Mouse (Mus musculus) limb, embryonic 13.5 days (tissue): ENCODE results near the gene Chrm1. TPM values are rescaled to one million over a fixed set of nuclear protein-coding genes. Genes with fewer than 3 reads are reported as not detected.

ENCODE experiments used
- ATAC-seq: fragments of 200-750 bp; cut with Nextera tagmentation; 2 replicates; pipeline ENCODE4 v1.8.0; 2017; ENCODE audit warnings: low read depth, moderate number of reproducible peaks, moderate TSS enrichment; ENCODE audit not compliant: low FRiP score
- H3K27ac ChIP-seq: fragments of 300-500 bp; sonication (generic); 2 replicates; pipeline ENCODE4 v1.5.1; 2015; ENCODE audit warnings: inconsistent platforms, mild to moderate bottlenecking, moderate library complexity
- H3K27me3 ChIP-seq: fragments of 300-500 bp; sonication (generic); 2 replicates; pipeline ENCODE4 v1.6.1; 2015; ENCODE audit warnings: mild to moderate bottlenecking, inconsistent platforms
- H3K36me3 ChIP-seq: fragments of 300-500 bp; sonication (generic); 2 replicates; pipeline ENCODE4 v1.6.1; 2015; ENCODE audit warnings: inconsistent platforms, mild to moderate bottlenecking, moderate library complexity
- H3K4me1 ChIP-seq: fragments of 300-500 bp; sonication (generic); 2 replicates; pipeline ENCODE4 v1.6.1; 2015; ENCODE audit warnings: inconsistent platforms
- H3K4me2 ChIP-seq: fragments of 300-500 bp; sonication (generic); replicated peaks from 2 replicates; pipeline ENCODE4 v1.6.1; 2015; ENCODE audit warnings: inconsistent platforms, mild to moderate bottlenecking, moderate library complexity
- H3K4me3 ChIP-seq: fragments of 300-500 bp; sonication (generic); 2 replicates; pipeline ENCODE4 v1.5.1; 2015; ENCODE audit warnings: moderate library complexity, mild to moderate bottlenecking, inconsistent platforms
- H3K9ac ChIP-seq: fragments of 300-500 bp; sonication (generic); 2 replicates; pipeline ENCODE4 v1.6.1; 2015; ENCODE audit warnings: mild to moderate bottlenecking, inconsistent platforms
- H3K9me3 ChIP-seq: fragments of 300-500 bp; sonication (generic); 2 replicates; pipeline ENCODE4 v1.6.1; 2016; ENCODE audit warnings: inconsistent platforms
- WGBS: fragments of 180-500 bp; shearing (Covaris S2); methylation state at CpG from one replicate; pipeline ENCODE4 v1.1.7; 2015; 5-methylcytosine and 5-hydroxymethylcytosine counted together
- polyA plus RNA-seq: library from polyadenylated mRNA; unstranded; fragments of >200 nt; fragmentation: Nextera tagmentation; extraction: Ambion mirVana; gene quantifications from 2 replicates; pipeline ENCODE4 v1.2.1, GENCODE M21; 2015

Gene Chrm1
- polyA plus RNA-seq, 1 experiment from 2014 or later = 0.71 TPM

- ATAC-seq = peak; percentile 67
- peak overlapping the region; percentile 67 for H3K9ac ChIP-seq
- peak overlapping the region; percentile 49 for H3K4me3 ChIP-seq
- peak overlapping the region; percentile 92 for H3K4me2 ChIP-seq
- H3K27me3 ChIP-seq = peaks cover 20% of the 10 kb centered on the region
- peaks cover 24% of the 10 kb centered on the region; the same call in 1 of the 2 replicates for H3K4me1 ChIP-seq
- H3K36me3 ChIP-seq = no peaks in the 10 kb centered on the region
- 2% methylated on average over 35 of the region's 35 CpGs for WGBS
- H3K9me3 ChIP-seq = no peaks in the 10 kb centered on the region
- H3K27ac ChIP-seq = no peak overlapping the region
Measured at GRCm38 (mm10) chr19:8661821-8662307, 1.7 kb upstream of the Chrm1 start.

DNA sequence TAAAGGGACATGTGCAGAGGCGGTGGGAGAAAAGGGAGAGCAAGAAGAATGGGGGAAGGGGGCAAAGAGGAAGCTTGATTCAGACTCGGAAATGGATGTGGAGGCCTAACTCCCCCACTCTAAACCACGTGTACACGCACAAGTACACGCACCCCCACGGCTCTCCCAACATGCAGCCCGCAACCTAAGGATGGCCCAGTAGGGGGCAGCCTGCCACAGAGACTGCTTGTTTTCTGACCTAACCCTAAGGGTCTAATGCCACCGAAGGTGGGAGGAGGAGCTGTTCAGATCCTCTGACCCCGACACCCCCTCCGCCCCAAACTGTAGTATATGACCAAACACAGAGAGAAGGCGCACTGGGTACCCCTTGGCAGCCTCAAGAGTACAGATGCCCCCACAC lies 1.3 kb upstream of the Chrm1 start:
- 4% methylated on average over 11 of the region's 11 CpGs for WGBS
- Histone ChIP-seq H3K4me2 (peak overlapping the region; percentile 92), H3K4me3 (peak overlapping the region; percentile 49), H3K9me3 (no peaks in the 10 kb centered on the region), H3K9ac (no peak overlapping the region; the same call in 1 of the 2 replicates), H3K36me3 (no peaks in the 10 kb centered on the region), H3K27me3 (peaks cover 20% of the 10 kb centered on the region), H3K4me1 (peaks cover 24% of the 10 kb centered on the region; the same call in 1 of the 2 replicates), H3K27ac (no peak overlapping the region)
- no peak for ATAC-seq

- peak overlapping the region; percentile 51 for H3K4me2 ChIP-seq
- WGBS = 38% methylated on average over 8 of the region's 10 CpGs
- no peaks in the 10 kb centered on the region for H3K9me3 ChIP-seq
- no peaks in the 10 kb centered on the region for H3K36me3 ChIP-seq
- H3K27me3 ChIP-seq = peaks cover 20% of the 10 kb centered on the region
- H3K4me1 ChIP-seq = peaks cover 24% of the 10 kb centered on the region; the same call in 1 of the 2 replicates
- no peak for ATAC-seq
- no peak overlapping the region for H3K27ac ChIP-seq
- peak overlapping the region; percentile 26 for H3K4me3 ChIP-seq
- peak overlapping the region; percentile 43; the same call in 1 of the 2 replicates for H3K9ac ChIP-seq
Measured at GRCm38 (mm10) chr19:8663911-8664421, 377 bp downstream of the Chrm1 start.

DNA sequence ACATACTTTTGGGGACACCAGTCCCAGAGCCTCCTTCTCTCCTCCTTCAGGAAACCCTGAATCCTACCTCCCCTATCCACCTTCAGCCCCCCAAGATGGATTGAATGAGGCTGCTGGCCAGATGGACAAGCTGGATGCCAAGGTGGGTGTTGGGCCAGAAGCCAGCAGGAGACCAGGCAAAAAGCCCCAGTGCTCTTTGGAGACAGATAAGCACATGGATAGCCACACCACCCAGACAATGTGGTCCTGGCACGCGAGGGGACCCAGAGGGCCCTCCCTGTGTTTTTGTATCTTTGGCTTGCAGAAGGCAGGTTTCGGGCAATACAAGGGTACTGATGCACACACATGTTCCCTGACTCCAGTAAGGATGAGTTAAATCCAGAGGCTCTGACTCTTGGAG lies 1.3 kb downstream of the Chrm1 start:
- H3K4me1 ChIP-seq = peaks cover 24% of the 10 kb centered on the region; the same call in 1 of the 2 replicates
- no peak overlapping the region for H3K27ac ChIP-seq
- 0 out of 2 replicates have a peak overlapping the region, but pooled peaks have one; percentile 26 for H3K4me3 ChIP-seq
- H3K9me3 ChIP-seq = no peaks in the 10 kb centered on the region
- H3K27me3 ChIP-seq = peaks cover 20% of the 10 kb centered on the region
- peak overlapping the region; percentile 51 for H3K4me2 ChIP-seq
- no peak overlapping the region for H3K9ac ChIP-seq
- 91% methylated on average over 3 of the region's 3 CpGs for WGBS
- ATAC-seq = no peak
- H3K36me3 ChIP-seq = no peaks in the 10 kb centered on the region

DNA sequence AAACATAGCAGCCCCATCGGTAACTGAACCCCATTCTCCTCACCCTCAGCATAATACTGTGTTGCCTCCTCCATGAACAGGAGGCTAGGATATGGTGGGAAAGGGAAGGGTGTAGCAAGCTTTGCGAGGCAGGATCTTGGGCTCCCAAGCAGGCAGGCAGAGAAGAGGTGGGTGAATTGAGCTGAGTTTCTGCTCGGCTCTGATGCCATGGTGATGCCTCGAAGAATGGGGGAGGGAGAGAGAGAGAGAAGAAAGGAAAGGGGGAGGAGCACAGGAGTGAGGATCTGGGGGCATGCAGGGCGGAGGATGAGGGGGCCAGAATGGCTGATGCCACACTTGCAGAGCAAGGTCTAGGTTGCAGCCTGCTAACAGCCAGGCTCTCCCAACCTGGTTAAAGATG lies 2.2 kb downstream of the Chrm1 start:
- H3K36me3 ChIP-seq = no peaks in the 10 kb centered on the region
- 70% methylated on average over 5 of the region's 5 CpGs for WGBS

GRCm38 (mm10) chr19:8672859-8673258 lies 9.3 kb downstream of the Chrm1 start:
- Histone ChIP-seq H3K27ac (no peak overlapping the region), H3K4me1 (no peaks in the 10 kb centered on the region)
- 83% methylated on average over 3 of the region's 3 CpGs for whole genome bisulfite sequencing

More for the DNA sequence above, 2.2 kb downstream of the Chrm1 start:
- H3K27ac ChIP-seq = no peak overlapping the region
- H3K9ac ChIP-seq = no peak overlapping the region
- peaks cover 24% of the 10 kb centered on the region; the same call in 1 of the 2 replicates for H3K4me1 ChIP-seq
- no peak for ATAC-seq
- no peaks in the 10 kb centered on the region for H3K9me3 ChIP-seq
- H3K27me3 ChIP-seq = peaks cover 19% of the 10 kb centered on the region
- no peak overlapping the region for H3K4me3 ChIP-seq
- H3K4me2 ChIP-seq = no peak overlapping the region; the same call in 1 of the 2 replicates

DNA sequence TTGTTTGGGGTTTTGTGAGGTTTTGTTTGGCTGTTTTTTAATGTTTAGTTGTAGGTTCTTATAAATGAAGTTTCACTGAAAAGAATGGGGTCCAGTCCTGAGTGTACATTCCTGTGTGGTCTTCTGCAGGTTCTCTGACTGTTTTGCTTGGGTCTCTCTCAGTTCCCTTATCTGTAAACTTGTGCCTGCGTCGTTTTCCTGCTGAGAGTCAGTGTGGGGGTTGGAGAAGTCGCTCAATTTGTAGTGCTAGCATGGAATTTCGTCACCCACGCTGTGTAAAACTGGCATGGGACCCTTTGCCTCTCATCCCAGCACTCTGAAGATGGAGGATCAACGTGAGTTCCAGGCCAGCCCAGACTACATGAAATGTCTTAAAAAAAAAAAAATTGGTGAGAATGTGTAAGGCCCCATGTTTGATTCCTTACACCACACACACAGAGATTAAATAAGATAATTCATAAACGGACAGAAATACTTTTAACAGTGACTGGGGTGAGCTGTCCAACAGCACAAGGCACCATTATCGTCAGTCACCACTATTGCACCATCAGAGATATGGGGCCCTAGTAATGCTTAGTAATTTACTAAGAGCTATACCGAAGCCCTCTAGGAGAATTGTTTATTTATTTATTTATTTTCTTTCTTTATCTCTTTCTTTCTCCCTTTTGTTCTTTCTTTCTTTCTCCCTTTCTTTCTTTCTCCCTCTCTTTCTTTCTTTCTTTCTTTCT lies 9.9 kb downstream of the Chrm1 start:
- no peaks in the 10 kb centered on the region for H3K9me3 ChIP-seq
- WGBS = 69% methylated on average over 9 of the region's 9 CpGs
- no peaks in the 10 kb centered on the region for H3K36me3 ChIP-seq
- H3K9ac ChIP-seq = no peak overlapping the region
- no peaks in the 10 kb centered on the region for H3K4me1 ChIP-seq
- no peak overlapping the region for H3K4me2 ChIP-seq
- H3K27ac ChIP-seq = no peak overlapping the region
- no peak for ATAC-seq
- 0 out of 2 replicates have a peak, but pooled peaks cover 2% of the 10 kb centered on the region for H3K27me3 ChIP-seq
- H3K4me3 ChIP-seq = no peak overlapping the region

More at GRCm38 (mm10) chr19:8672859-8673258, 9.3 kb downstream of the Chrm1 start:
- Histone ChIP-seq H3K27me3 (0 out of 2 replicates have a peak, but pooled peaks cover 2% of the 10 kb centered on the region), H3K4me2 (no peak overlapping the region), H3K36me3 (no peaks in the 10 kb centered on the region), H3K9me3 (no peaks in the 10 kb centered on the region), H3K4me3 (no peak overlapping the region), H3K9ac (no peak overlapping the region)
- no peak for ATAC-seq

- no peak overlapping the region for H3K27ac ChIP-seq
- H3K4me1 ChIP-seq = peaks cover 8% of the 10 kb centered on the region; the same call in 1 of the 2 replicates
- WGBS = 19% methylated on average over 18 of the region's 18 CpGs
- H3K9ac ChIP-seq = peak overlapping the region; percentile 35
- H3K36me3 ChIP-seq = no peaks in the 10 kb centered on the region
- H3K27me3 ChIP-seq = no peaks in the 10 kb centered on the region
- H3K4me3 ChIP-seq = no peak overlapping the region
- H3K9me3 ChIP-seq = no peaks in the 10 kb centered on the region
- peak overlapping the region; percentile 34 for H3K4me2 ChIP-seq
- no peak for ATAC-seq
Measured at GRCm38 (mm10) chr19:8679031-8679779, 15.6 kb downstream of the Chrm1 start.

DNA sequence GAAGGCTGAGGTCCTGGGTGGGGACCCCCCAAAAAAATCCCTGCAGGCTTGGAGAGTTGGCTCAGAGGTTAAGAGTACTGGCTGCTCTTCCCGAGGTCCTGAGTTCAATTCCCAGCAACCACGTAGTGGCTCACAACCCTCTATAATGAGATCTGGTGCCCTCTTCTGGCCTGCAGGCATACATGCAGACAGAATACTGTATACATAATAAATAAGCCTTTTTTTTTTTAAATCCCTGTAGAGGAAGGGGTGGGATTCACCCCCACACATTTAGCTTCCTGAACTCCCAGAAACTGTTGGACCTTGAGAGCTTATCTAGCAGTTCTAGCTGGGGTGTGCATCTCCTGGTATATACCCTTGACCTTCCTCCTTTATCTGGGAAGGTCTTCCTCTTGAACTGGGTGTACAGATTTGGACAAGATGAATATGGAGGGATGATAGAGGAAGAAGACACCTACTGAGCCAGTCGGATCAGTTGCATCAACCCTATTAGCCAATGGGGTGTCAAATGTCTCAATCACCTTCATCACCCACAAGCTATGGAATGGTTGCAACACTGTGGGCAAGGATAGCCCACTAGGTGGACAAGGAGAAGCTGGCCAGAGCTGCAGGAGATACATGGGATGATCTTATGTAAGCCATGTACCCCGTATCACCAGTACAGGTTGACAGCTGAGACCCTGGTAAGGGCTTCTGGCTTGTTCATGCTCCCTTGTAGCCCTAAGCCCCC lies 18.2 kb downstream of the Chrm1 start:
- WGBS = 96% methylated on average over 4 of the region's 4 CpGs
- Histone ChIP-seq H3K36me3 (no peaks in the 10 kb centered on the region), H3K4me1 (peaks cover 8% of the 10 kb centered on the region; the same call in 1 of the 2 replicates), H3K27me3 (no peaks in the 10 kb centered on the region), H3K9me3 (no peaks in the 10 kb centered on the region), H3K27ac (no peak overlapping the region), H3K4me3 (no peak overlapping the region), H3K4me2 (no peak overlapping the region), H3K9ac (no peak overlapping the region)
- no peak for ATAC-seq

- ATAC-seq = peak; percentile 77
- no peak overlapping the region for H3K4me3 ChIP-seq
Measured at GRCm38 (mm10) chr19:8682996-8683395, 19.4 kb downstream of the Chrm1 start.

GRCm38 (mm10) chr19:8683627-8684026 lies 20.0 kb downstream of the Chrm1 start:
- H3K4me2 ChIP-seq = no peak overlapping the region
- WGBS = 82% methylated on average over 2 of the region's 2 CpGs
- H3K4me3 ChIP-seq = no peak overlapping the region
- H3K36me3 ChIP-seq = no peaks in the 10 kb centered on the region
- H3K4me1 ChIP-seq = peaks cover 8% of the 10 kb centered on the region; the same call in 1 of the 2 replicates
- H3K27me3 ChIP-seq = no peaks in the 10 kb centered on the region
- H3K9me3 ChIP-seq = no peaks in the 10 kb centered on the region
- no peak overlapping the region for H3K9ac ChIP-seq
- ATAC-seq = no peak
- H3K27ac ChIP-seq = no peak overlapping the region

More at GRCm38 (mm10) chr19:8682996-8683395, 19.4 kb downstream of the Chrm1 start:
- H3K27ac ChIP-seq = no peak overlapping the region
- no peaks in the 10 kb centered on the region for H3K27me3 ChIP-seq
- peaks cover 8% of the 10 kb centered on the region; the same call in 1 of the 2 replicates for H3K4me1 ChIP-seq
- no peaks in the 10 kb centered on the region for H3K9me3 ChIP-seq
- no peak overlapping the region for H3K9ac ChIP-seq
- H3K4me2 ChIP-seq = no peak overlapping the region
- no peaks in the 10 kb centered on the region for H3K36me3 ChIP-seq
- 2% methylated on average over 3 of the region's 3 CpGs for WGBS
